Mouse (Mus musculus): ENCODE measurements around the gene 4930447C04Rik. TPM values are rescaled to one million over a fixed set of nuclear protein-coding genes. Genes with fewer than 3 reads are reported as not detected.

4930447C04Rik gene
- polyA plus RNA-seq, 1 experiment = 3.9 TPM

DNA sequence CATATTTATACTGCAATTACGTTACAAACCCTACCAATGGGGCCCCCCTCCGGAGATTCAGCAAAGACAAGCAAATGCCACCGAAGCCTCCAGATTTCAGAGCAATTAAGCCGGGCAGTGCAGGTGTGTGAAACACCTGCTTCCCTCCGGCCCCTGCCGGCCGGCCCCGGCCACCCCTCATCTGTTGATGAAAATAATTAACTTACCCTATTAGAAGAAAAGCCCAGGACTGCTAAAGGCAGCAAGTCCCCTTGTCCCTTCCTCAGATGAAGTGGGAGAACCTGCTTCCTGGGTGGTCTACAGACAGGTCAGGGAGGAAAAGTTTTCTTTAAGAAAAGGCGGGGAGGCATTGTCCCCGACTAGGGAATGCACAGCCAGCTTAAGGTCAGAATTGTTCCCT is 94.6 kb downstream of the 4930447C04Rik start:
- H3K4me1 ChIP-seq (ENCODE audit: control insufficient read depth, insufficient read depth, low read length) = peaks cover 2% of the 10 kb centered on the region; the same call in 1 of the 2 replicates
- TF ChIP-seq POLR2A (IDR thresholded peaks at IDR 0.05; ENCODE audit: low read depth, low read length) = no peak
- no peak for TF ChIP-seq CTCF (IDR thresholded peaks at IDR 0.05; ENCODE audit: borderline replicate concordance, insufficient read depth, low read length)
- H3K4me3 ChIP-seq (ENCODE audit: insufficient read depth, low read length) = no peak overlapping the region
- no peak overlapping the region for H3K27ac ChIP-seq (ENCODE audit: insufficient read depth, low read length)

DNA sequence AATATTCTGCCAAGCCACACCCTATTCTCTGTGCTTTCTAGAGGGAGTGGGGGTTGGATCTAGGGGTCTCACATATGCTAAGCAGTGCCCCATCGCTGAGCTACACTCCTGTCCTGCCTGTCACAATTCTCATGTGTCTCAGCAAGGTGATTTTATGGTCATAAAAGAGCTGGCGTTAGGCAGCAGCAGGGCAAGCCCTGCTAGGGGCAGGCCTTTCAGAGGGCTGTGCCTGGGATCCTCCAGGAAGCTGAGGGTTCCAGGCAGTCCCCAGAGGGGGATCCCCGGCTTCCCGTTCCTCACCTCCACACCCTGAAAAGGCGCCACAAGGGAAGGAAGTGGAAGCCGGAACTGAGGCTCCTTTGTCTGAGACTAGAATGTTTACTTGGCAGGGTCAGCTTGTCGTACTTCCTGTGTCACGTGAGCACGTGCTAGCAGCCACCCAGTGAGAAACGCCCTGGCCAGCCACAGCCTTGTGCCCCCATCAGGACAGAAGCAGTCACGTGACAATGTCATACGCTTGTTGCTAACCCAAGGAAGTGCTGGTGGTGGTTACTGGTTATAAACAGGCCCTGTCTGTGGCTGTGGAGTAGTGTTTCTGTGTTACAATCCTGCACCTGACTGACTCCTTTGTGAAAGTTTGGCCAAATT is 96.5 kb downstream of the 4930447C04Rik start:
- no peak overlapping the region for H3K4me3 ChIP-seq (ENCODE audit: insufficient read depth, low read length)
- TF ChIP-seq CTCF (IDR thresholded peaks at IDR 0.05; ENCODE audit: borderline replicate concordance, insufficient read depth, low read length) (no peak), POLR2A (IDR thresholded peaks at IDR 0.05; ENCODE audit: low read depth, low read length) (no peak)
- H3K27ac ChIP-seq (ENCODE audit: insufficient read depth, low read length) = no peak overlapping the region
- H3K4me1 ChIP-seq (ENCODE audit: control insufficient read depth, insufficient read depth, low read length) = peaks cover 2% of the 10 kb centered on the region; the same call in 1 of the 2 replicates

DNA sequence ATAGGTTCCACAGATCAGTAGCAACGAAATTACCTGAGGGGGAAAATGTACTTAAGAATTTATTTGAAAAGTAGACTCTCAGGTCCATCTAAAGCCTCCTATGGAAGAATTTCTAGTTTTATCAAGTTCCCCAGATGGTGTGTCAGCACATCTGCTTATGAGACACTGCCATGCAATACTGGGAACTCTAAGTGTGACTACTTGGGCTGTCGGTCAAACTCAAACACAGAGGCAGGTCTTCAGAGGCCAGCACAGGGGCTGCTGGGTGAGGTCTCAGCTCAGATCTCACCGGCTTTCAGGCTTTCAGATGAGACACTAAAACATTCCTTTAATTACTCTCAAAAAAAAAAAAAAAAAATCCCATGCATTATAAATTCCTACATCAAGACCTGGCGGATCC is 97.0 kb downstream of the 4930447C04Rik start:
- TF ChIP-seq CTCF (IDR thresholded peaks at IDR 0.05; ENCODE audit: borderline replicate concordance, insufficient read depth, low read length) (no peak), POLR2A (IDR thresholded peaks at IDR 0.05; ENCODE audit: low read depth, low read length) (no peak)
- Histone ChIP-seq H3K27ac (ENCODE audit: insufficient read depth, low read length) (no peak overlapping the region), H3K4me1 (ENCODE audit: control insufficient read depth, insufficient read depth, low read length) (peaks cover 2% of the 10 kb centered on the region; the same call in 1 of the 2 replicates), H3K4me3 (ENCODE audit: insufficient read depth, low read length) (no peak overlapping the region)

DNA sequence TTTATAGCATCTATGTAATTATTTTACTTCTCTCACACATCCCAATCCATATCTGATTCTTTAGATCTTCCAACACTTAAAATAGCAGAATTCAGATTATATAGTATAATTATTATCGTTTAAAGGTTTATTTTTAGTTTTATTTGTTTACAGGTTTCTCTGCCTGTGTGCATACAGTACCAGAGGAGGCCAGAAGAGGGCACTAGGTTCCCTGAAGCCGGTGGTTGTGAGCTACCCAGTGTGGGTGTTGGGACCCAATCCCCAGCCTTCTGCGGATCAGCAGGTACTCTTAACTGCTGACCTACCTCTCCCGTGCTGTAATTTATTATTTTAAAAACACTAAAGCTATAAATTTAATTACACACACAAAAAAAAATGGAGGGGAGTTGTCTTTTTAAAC is 97.4 kb downstream of the 4930447C04Rik start:
- Histone ChIP-seq H3K4me1 (ENCODE audit: control insufficient read depth, insufficient read depth, low read length) (peaks cover 2% of the 10 kb centered on the region; the same call in 1 of the 2 replicates), H3K4me3 (ENCODE audit: insufficient read depth, low read length) (no peak overlapping the region), H3K27ac (ENCODE audit: insufficient read depth, low read length) (no peak overlapping the region)
- TF ChIP-seq CTCF (IDR thresholded peaks at IDR 0.05; ENCODE audit: borderline replicate concordance, insufficient read depth, low read length) = no peak
- no peak for TF ChIP-seq POLR2A (IDR thresholded peaks at IDR 0.05; ENCODE audit: low read depth, low read length)

DNA sequence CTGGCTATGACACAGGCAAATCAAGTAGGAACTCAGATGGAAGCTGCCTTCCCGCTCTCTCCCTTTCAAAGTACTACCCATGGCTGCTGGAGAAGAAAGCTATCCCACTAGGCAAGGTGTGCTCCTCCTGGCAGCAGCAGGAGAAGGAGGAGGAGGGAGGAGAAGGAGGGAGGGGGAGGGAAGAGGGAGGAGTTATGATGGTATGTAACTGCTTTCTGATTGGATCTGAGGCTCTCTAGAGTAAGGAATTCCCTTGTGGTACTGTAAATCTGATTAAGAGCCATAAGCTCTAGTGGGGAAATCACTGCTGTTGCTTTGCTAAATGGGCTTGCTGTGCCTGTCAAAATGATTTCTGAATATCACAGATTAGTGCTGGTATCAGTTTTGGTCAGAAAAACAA is 99.1 kb downstream of the 4930447C04Rik start:
- no peak overlapping the region for H3K4me3 ChIP-seq (ENCODE audit: insufficient read depth, low read length)
- no peak overlapping the region for H3K27ac ChIP-seq (ENCODE audit: insufficient read depth, low read length)
- peaks cover 2% of the 10 kb centered on the region; the same call in 1 of the 2 replicates for H3K4me1 ChIP-seq (ENCODE audit: control insufficient read depth, insufficient read depth, low read length)
- TF ChIP-seq POLR2A (IDR thresholded peaks at IDR 0.05; ENCODE audit: low read depth, low read length) (no peak), CTCF (IDR thresholded peaks at IDR 0.05; ENCODE audit: borderline replicate concordance, insufficient read depth, low read length) (no peak)

DNA sequence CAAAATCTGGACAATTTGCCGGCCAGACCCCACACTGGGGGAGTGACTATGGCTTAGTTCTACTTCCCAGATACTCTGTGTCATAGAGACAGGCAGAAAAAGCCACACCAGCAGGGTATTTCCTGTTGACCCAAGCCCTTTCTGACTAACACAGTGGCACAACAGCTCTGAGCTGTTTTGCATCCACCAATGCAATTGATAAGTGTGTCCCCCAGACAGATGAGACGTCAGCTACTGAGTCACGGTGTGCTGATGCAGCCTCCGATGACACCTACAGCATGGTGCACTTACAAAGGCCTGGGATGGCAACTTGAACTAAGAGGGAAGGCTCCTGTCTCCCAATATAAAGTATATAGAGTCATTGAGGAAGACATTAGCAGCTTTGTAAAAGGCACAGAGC is 103.3 kb downstream of the 4930447C04Rik start:
- Histone ChIP-seq H3K4me1 (ENCODE audit: control insufficient read depth, insufficient read depth, low read length) (no peaks in the 10 kb centered on the region), H3K4me3 (ENCODE audit: insufficient read depth, low read length) (no peak overlapping the region), H3K27ac (ENCODE audit: insufficient read depth, low read length) (no peak overlapping the region)
- no peak for TF ChIP-seq POLR2A (IDR thresholded peaks at IDR 0.05; ENCODE audit: low read depth, low read length)
- TF ChIP-seq CTCF (IDR thresholded peaks at IDR 0.05; ENCODE audit: borderline replicate concordance, insufficient read depth, low read length) = no peak

DNA sequence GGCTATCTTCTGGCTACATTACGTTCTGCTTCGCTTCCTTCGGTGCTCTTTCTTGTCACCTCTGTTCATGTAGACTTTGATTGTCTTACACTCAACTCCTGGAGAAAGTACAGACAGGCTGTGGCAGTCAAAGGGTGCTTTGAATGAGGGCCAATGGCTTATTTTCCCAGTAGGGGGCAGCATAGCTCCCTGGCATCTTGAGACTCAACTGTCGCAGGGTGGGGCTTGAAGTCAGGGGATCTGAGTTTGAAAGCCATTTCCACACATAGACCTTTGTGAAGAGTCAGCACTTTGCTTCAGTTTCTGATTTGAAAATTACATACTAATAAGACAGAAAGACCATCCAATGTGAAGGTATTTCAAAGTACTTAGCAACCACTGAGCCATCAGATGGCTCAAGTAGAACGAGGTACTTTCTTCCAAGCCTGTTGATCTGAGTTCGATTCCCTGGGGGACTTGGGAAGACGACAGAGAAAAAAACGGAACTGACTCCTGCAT is 105.0 kb downstream of the 4930447C04Rik start:
- no peak overlapping the region for H3K4me3 ChIP-seq (ENCODE audit: insufficient read depth, low read length)

DNA sequence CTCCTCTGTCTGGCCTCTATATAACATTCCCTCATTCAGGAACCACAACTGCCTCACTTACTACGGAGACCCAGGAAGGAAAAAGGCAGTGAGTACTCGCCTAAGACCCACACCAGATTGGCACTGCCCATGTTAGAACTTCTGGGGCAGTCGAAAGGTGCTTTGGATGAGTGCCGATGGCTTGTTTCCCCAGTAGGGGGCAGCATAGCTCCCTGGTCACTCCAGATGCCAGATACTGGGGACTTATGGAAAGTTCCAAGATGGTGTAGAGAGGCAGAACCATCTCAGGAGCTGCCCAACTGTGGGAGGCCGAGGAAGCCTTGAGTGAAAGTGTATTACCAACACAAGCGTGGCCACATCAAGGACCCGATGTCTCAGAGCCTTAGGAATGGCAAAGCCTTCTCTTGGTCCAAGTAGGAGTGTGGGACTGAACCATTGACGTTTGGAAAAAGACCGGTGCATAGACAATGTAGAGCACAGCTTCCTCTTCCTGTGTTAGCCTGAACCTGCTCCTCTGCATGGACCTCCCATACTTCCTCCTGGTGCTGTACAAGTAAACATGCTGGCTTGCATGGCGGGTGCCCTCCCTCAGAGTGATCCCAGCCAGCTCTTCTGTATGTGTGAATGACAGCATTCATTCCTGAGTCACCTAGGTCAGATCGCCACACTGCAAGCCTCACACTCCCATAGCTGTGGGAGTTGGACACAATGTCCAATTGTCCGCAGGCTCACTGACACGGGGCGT is 105.6 kb downstream of the 4930447C04Rik start:
- no peaks in the 10 kb centered on the region for H3K4me1 ChIP-seq (ENCODE audit: control insufficient read depth, insufficient read depth, low read length)
- no peak for TF ChIP-seq CTCF (IDR thresholded peaks at IDR 0.05; ENCODE audit: borderline replicate concordance, insufficient read depth, low read length)
- no peak for TF ChIP-seq POLR2A (IDR thresholded peaks at IDR 0.05; ENCODE audit: low read depth, low read length)
- H3K27ac ChIP-seq (ENCODE audit: insufficient read depth, low read length) = no peak overlapping the region
- H3K4me3 ChIP-seq (ENCODE audit: insufficient read depth, low read length) = no peak overlapping the region

More for the DNA sequence above, 105.0 kb downstream of the 4930447C04Rik start:
- Histone ChIP-seq H3K27ac (ENCODE audit: insufficient read depth, low read length) (no peak overlapping the region), H3K4me1 (ENCODE audit: control insufficient read depth, insufficient read depth, low read length) (no peaks in the 10 kb centered on the region)
- TF ChIP-seq POLR2A (IDR thresholded peaks at IDR 0.05; ENCODE audit: low read depth, low read length) (no peak), CTCF (IDR thresholded peaks at IDR 0.05; ENCODE audit: borderline replicate concordance, insufficient read depth, low read length) (no peak)

DNA sequence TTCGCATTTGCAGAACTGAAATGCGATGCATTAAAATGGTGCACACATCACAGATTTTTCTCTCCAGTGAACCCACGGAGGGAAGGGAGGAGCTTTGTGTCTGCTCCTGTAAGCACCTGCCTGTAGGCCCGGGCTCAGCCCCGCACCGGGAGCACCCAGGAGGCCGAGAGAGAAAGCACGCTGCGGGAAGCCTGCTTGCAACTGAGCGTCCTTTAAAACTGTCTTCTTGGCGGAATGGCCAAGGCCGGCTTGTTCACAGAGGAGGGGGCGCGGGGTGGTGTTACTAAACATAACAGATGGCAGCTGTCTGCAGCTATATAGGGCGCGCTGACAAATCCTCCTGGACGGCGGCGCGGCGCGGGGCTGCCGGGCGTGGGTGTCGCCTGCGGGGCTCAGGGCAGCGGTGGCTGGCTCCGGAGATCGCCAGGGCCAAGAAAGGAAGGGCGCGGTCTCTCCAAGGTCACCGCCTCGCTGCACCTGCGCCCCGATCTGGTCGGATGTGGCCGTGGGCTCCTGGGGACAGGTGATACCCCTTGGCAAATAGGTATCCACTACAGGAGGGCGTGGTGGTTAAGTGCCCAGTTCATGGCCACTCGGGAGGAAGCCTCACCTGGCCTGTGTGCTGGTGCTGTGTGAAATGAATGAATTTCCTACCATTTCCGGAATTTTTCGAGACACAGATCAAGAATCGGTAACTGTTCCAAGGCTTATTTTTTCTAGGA is 108.7 kb downstream of the 4930447C04Rik start:
- Histone ChIP-seq H3K4me3 (ENCODE audit: insufficient read depth, low read length) (0 out of 2 replicates have a peak overlapping the region, but pooled peaks have one; percentile 11), H3K4me1 (ENCODE audit: control insufficient read depth, insufficient read depth, low read length) (no peaks in the 10 kb centered on the region), H3K27ac (ENCODE audit: insufficient read depth, low read length) (no peak overlapping the region)
- TF ChIP-seq POLR2A (IDR thresholded peaks at IDR 0.05; ENCODE audit: low read depth, low read length) (no peak), CTCF (IDR thresholded peaks at IDR 0.05; ENCODE audit: borderline replicate concordance, insufficient read depth, low read length) (no peak)

Other genes with a start within 250 kb of the 4930447C04Rik start
- 153 and 158 TPM in 2 replicates for gene Ppm1a, start 183.3 kb downstream of the 4930447C04Rik start, polyA plus RNA-seq (2011; ENCODE audit: insufficient read length, low read depth, missing spikeins)
- gene Six6, start 882 bp downstream of the 4930447C04Rik start, polyA plus RNA-seq (2011; ENCODE audit: insufficient read length, low read depth, missing spikeins) = not detected in 2 replicates
- gene Six1, start 113.1 kb upstream of the 4930447C04Rik start, polyA plus RNA-seq (2011; ENCODE audit: insufficient read length, low read depth, missing spikeins) = 17.4 and 31.3 TPM in 2 replicates
- gene Six4, start 172.7 kb upstream of the 4930447C04Rik start, polyA plus RNA-seq (2011; ENCODE audit: insufficient read length, low read depth, missing spikeins) = 7.8 and 12.5 TPM in 2 replicates
- 39.4 and 40.0 TPM in 2 replicates for gene Mnat1, start 182.9 kb upstream of the 4930447C04Rik start, polyA plus RNA-seq (2011; ENCODE audit: insufficient read length, low read depth, missing spikeins)

Measured in embryonic fibroblast, embryonic 13.5 days (primary cell).